In genomic region chr3:62341496-62342205, GRCm38 (mm10) we compare ENCODE assay signal across 9 mouse cellular contexts. TPM values are rescaled to one million over a fixed set of nuclear protein-coding genes. Genes with fewer than 3 reads are reported as not detected.
A peak's percentile ranks its signal among the peaks of the same experiment; 100 is the strongest.
DNase-seq lines count a peak whose midpoint lies in the region; ATAC-seq and TF ChIP-seq lines count a peak whose summit lies in the region.
"Had no signal": no experiment of that assay in that cellular context is flagged by ENCODE, and none has a peak within 500 bp of the region (broad histone marks: within the 10 kb centered on the region; RNA-seq: fewer than 3 reads in every experiment).

No protein-coding gene starts in this region.

- no peak for DNase-seq in heart, adult 2 months
- DNase-seq in ES-CJ7 (ENCODE audit: low read depth, low spot score) = peak; percentile 65
- no peak for DNase-seq in hindbrain, embryonic 14.5 days (ENCODE audit: low spot score)
- DNase-seq in midbrain, embryonic 14.5 days = no peak
- DNase-seq in cerebellum, adult 2 months = no peak
- no peak for DNase-seq in cerebellum, postnatal 4 days (ENCODE audit: low spot score in 2 of 2)
- DNase-seq: adrenal gland, postnatal 25 days had no signal

- WGBS in heart, embryonic 14.5 days = 58% methylated on average over 3 of the region's 3 CpGs
- WGBS in heart, adult 2 months = 55% methylated on average over 3 of the region's 3 CpGs
- WGBS in hindbrain, embryonic 14.5 days = 17% methylated on average over 3 of the region's 3 CpGs
- 13% methylated on average over 3 of the region's 3 CpGs for WGBS in midbrain, embryonic 14.5 days
- 73% methylated on average over 3 of the region's 3 CpGs for whole genome bisulfite sequencing in cerebellum, adult 2 months
- WGBS in heart, embryonic 12.5 days = 59% methylated on average over 3 of the region's 3 CpGs

- H3K4me2 ChIP-seq in heart, embryonic 14.5 days (ENCODE audit: low read length) = peak overlapping the region; percentile 95; the same call in 1 of the 2 replicates
- peak overlapping the region; percentile 88 for H3K4me2 ChIP-seq in hindbrain, embryonic 14.5 days (replicated peaks)
- peak overlapping the region; percentile 85 for H3K4me2 ChIP-seq in midbrain, embryonic 14.5 days (ENCODE audit: low read length)
- H3K4me2 ChIP-seq in heart, embryonic 12.5 days = no peak overlapping the region

- no peak for TF ChIP-seq EP300 in heart, adult 2 months (IDR thresholded peaks at IDR 0.05; ENCODE audit: insufficient read depth, low read depth, low read length)

- H3K4me3 ChIP-seq in heart, embryonic 14.5 days (ENCODE audit: control insufficient read depth in 1 of 2, insufficient read depth in 1 of 2, low read depth in 1 of 2, low read length in 2 of 2) = no peak overlapping the region
- H3K4me3 ChIP-seq in heart, adult 2 months = no peak overlapping the region
- H3K4me3 ChIP-seq in hindbrain, embryonic 14.5 days (replicated peaks; ENCODE audit: low read length) = peak overlapping the region; percentile 87
- H3K4me3 ChIP-seq in midbrain, embryonic 14.5 days (replicated peaks; ENCODE audit: low read depth, low read length) = no peak overlapping the region
- H3K4me3 ChIP-seq in cerebellum, adult 2 months (replicated peaks; ENCODE audit: insufficient read depth, low read depth, low read length) = no peak overlapping the region
- H3K4me3 ChIP-seq in heart, embryonic 12.5 days = no peak overlapping the region

- TF ChIP-seq POLR2A in heart, adult 2 months (IDR thresholded peaks at IDR 0.05; ENCODE audit: insufficient read depth, low read depth, low read length) = no peak
- no peak for TF ChIP-seq POLR2A in cerebellum, adult 2 months (IDR thresholded peaks at IDR 0.05; ENCODE audit: borderline replicate concordance, insufficient read depth, low read length)

- H3K27ac ChIP-seq in heart, embryonic 14.5 days (replicated peaks in 1 of 2; ENCODE audit: control insufficient read depth in 1 of 2, insufficient read depth in 1 of 2, low read depth in 2 of 2, low read length in 2 of 2) = no peak overlapping the region
- H3K27ac ChIP-seq in heart, adult 2 months = no peak overlapping the region
- no peak overlapping the region for H3K27ac ChIP-seq in hindbrain, embryonic 14.5 days
- no peak overlapping the region for H3K27ac ChIP-seq in midbrain, embryonic 14.5 days (replicated peaks; ENCODE audit: low read depth, low read length)
- no peak overlapping the region for H3K27ac ChIP-seq in cerebellum, adult 2 months (ENCODE audit: insufficient read depth, low read length)
- no peak overlapping the region for H3K27ac ChIP-seq in heart, embryonic 12.5 days (ENCODE audit: poor library complexity, severe bottlenecking)

- H3K4me1 ChIP-seq in heart, embryonic 14.5 days (ENCODE audit: control insufficient read depth in 2 of 2, insufficient read depth in 2 of 2, low read length in 2 of 2) = peaks cover 0 to 8% of the 10 kb centered on the region in 2 experiments; a peak in 1 of 4 replicates
- H3K4me1 ChIP-seq in heart, adult 2 months (ENCODE audit: control insufficient read depth, insufficient read depth, low read length) = peaks cover 1% of the 10 kb centered on the region; the same call in 1 of the 2 replicates
- H3K4me1 ChIP-seq in hindbrain, embryonic 14.5 days (replicated peaks; ENCODE audit: control insufficient read depth, insufficient read depth, low read length) = 0 out of 2 replicates have a peak, but pooled peaks cover 13% of the 10 kb centered on the region
- peaks cover 6% of the 10 kb centered on the region; the same call in 1 of the 2 replicates for H3K4me1 ChIP-seq in midbrain, embryonic 14.5 days (ENCODE audit: control insufficient read depth, insufficient read depth, low read length)
- no peaks in the 10 kb centered on the region for H3K4me1 ChIP-seq in cerebellum, adult 2 months (ENCODE audit: control insufficient read depth, insufficient read depth, low read length)
- H3K4me1 ChIP-seq in heart, embryonic 12.5 days (replicated peaks) = peaks cover 8% of the 10 kb centered on the region; the same call in 1 of the 2 replicates

- no peak for ATAC-seq in heart, embryonic 14.5 days (ENCODE audit: insufficient number of reproducible peaks, insufficient read depth, low FRiP score, low read depth)
- ATAC-seq in hindbrain, embryonic 14.5 days (ENCODE audit: low FRiP score) = no peak
- no peak for ATAC-seq in midbrain, embryonic 14.5 days (ENCODE audit: low FRiP score, low TSS enrichment)
- ATAC-seq in heart, embryonic 12.5 days (ENCODE audit: insufficient number of reproducible peaks, low FRiP score) = no peak

- H3K9ac ChIP-seq in heart, embryonic 14.5 days (ENCODE audit: low read length) = no peak overlapping the region
- H3K9ac ChIP-seq in heart, adult 2 months (ENCODE audit: low read depth, low read length) = no peak overlapping the region
- no peak overlapping the region for H3K9ac ChIP-seq in hindbrain, embryonic 14.5 days
- H3K9ac ChIP-seq in midbrain, embryonic 14.5 days (replicated peaks; ENCODE audit: low read length) = no peak overlapping the region
- no peak overlapping the region for H3K9ac ChIP-seq in heart, embryonic 12.5 days

- intact Hi-C loops in heart, adult 2 months (cut with DNase I) = loop anchor here (5.0 kb wide), 1 partner anchor 106 kb away; no protein-coding TSS in a partner anchor

- no peak for TF ChIP-seq CTCF in heart, adult 2 months (IDR thresholded peaks at IDR 0.05)
- TF ChIP-seq CTCF in cerebellum, adult 2 months (IDR thresholded peaks at IDR 0.05; ENCODE audit: borderline replicate concordance, insufficient read depth, low read depth, low read length) = no peak

- H3K9me3 ChIP-seq in heart, embryonic 14.5 days (ENCODE audit: control insufficient read depth, low read length) = no peaks in the 10 kb centered on the region
- H3K9me3 ChIP-seq in hindbrain, embryonic 14.5 days (ENCODE audit: control insufficient read depth, low read length) = no peaks in the 10 kb centered on the region
- H3K9me3 ChIP-seq in midbrain, embryonic 14.5 days (ENCODE audit: control insufficient read depth, low read length) = no peaks in the 10 kb centered on the region
- no peaks in the 10 kb centered on the region for H3K9me3 ChIP-seq in heart, embryonic 12.5 days (replicated peaks)

- no peaks in the 10 kb centered on the region for H3K36me3 ChIP-seq in heart, embryonic 14.5 days (ENCODE audit: control insufficient read depth, insufficient read depth, low read length)
- no peaks in the 10 kb centered on the region for H3K36me3 ChIP-seq in heart, adult 2 months (ENCODE audit: control insufficient read depth, insufficient read depth, low read length)
- no peaks in the 10 kb centered on the region for H3K36me3 ChIP-seq in hindbrain, embryonic 14.5 days (replicated peaks; ENCODE audit: control insufficient read depth, insufficient read depth)
- no peaks in the 10 kb centered on the region for H3K36me3 ChIP-seq in midbrain, embryonic 14.5 days (ENCODE audit: control insufficient read depth, insufficient read depth, low read length)
- H3K36me3 ChIP-seq in heart, embryonic 12.5 days = no peaks in the 10 kb centered on the region

- H3K79me2 ChIP-seq in heart, adult 2 months (replicated peaks; ENCODE audit: control insufficient read depth, insufficient read depth, low read length) = no peaks in the 10 kb centered on the region

- peaks cover 6% of the 10 kb centered on the region for H3K27me3 ChIP-seq in heart, embryonic 14.5 days (ENCODE audit: control insufficient read depth, insufficient read depth, low read length)
- 0 out of 2 replicates have a peak, but pooled peaks cover 1% of the 10 kb centered on the region for H3K27me3 ChIP-seq in heart, adult 2 months (ENCODE audit: control insufficient read depth, insufficient read depth, low read length)
- 0 out of 2 replicates have a peak, but pooled peaks cover 7% of the 10 kb centered on the region for H3K27me3 ChIP-seq in hindbrain, embryonic 14.5 days (ENCODE audit: control insufficient read depth, insufficient read depth, low read length)
- peaks cover 9% of the 10 kb centered on the region; the same call in 1 of the 2 replicates for H3K27me3 ChIP-seq in midbrain, embryonic 14.5 days (ENCODE audit: control insufficient read depth, insufficient read depth, low read length)
- H3K27me3 ChIP-seq in cerebellum, adult 2 months (ENCODE audit: control insufficient read depth, insufficient read depth, low read length) = no peaks in the 10 kb centered on the region; the same call in 1 of the 2 replicates
- H3K27me3 ChIP-seq in heart, embryonic 12.5 days (replicated peaks) = no peaks in the 10 kb centered on the region; the same call in 1 of the 2 replicates

RNA-seq across cellular contexts. Expression of gene Arhgef26, which starts 3.5 kb away (rescaled TPM):
- 3.2 and 4.1 TPM in 2 replicates for polyA plus RNA-seq in heart, embryonic 14.5 days (2014; fragmentation: Nextera tagmentation; extraction: Ambion mirVana)
- 1 to 10 TPM; 2.1 to 2.5 TPM for total RNA-seq in heart, adult 2 months (2021)
- polyA plus RNA-seq in heart, adult 2 months (2012; rRNA removed) = 0.51 and 0.97 TPM in 2 replicates
- 11.3 and 11.7 TPM in 2 replicates for polyA plus RNA-seq in hindbrain, embryonic 14.5 days (2014; fragmentation: Nextera tagmentation; extraction: Ambion mirVana)
- polyA plus RNA-seq in midbrain, embryonic 14.5 days (2014; fragmentation: Nextera tagmentation; extraction: Ambion mirVana) = 7.5 and 7.6 TPM in 2 replicates
- polyA plus RNA-seq in cerebellum, adult 2 months (2012; rRNA removed) = 26.1 and 26.9 TPM in 2 replicates
- 6.7 and 7.8 TPM in 2 replicates for polyA plus RNA-seq in heart, embryonic 12.5 days (2016; fragmentation: Nextera tagmentation; extraction: Ambion mirVana)
